Mouse (Mus musculus) kidney, postnatal 0 days (tissue): ENCODE data around the gene Tcstv3. TPM values are rescaled to one million over a fixed set of nuclear protein-coding genes. Genes with fewer than 3 reads are reported as not detected.
A peak's percentile ranks its signal among the peaks of the same experiment; 100 is the strongest.

ENCODE experiments used
- ATAC-seq: fragments of 200-750 bp; cut with Nextera tagmentation; replicated peaks from 2 replicates; pipeline ENCODE4 v1.8.0; 2017; ENCODE audit warnings: low read depth, moderate number of reproducible peaks, moderate TSS enrichment, moderate library complexity; ENCODE audit not compliant: low FRiP score
- DNase-seq: peaks from one replicate; pipeline ENCODE4 v3.0.0-alpha.2; 2016; ENCODE audit warnings: low spot score
- H3K27ac ChIP-seq: fragments of 300-500 bp; sonication (generic); 2 replicates; pipeline ENCODE4 v1.5.1; 2014; ENCODE audit warnings: mild to moderate bottlenecking
- H3K27me3 ChIP-seq: fragments of 300-500 bp; sonication (generic); 2 replicates; pipeline ENCODE4 v1.6.1; 2014; ENCODE audit warnings: low read length, mixed read lengths; ENCODE audit not compliant: insufficient read depth
- H3K36me3 ChIP-seq: fragments of 300-500 bp; sonication (generic); 2 replicates; pipeline ENCODE4 v1.6.1; 2014; ENCODE audit warnings: low read length, mixed read lengths; ENCODE audit not compliant: insufficient read depth
- H3K4me1 ChIP-seq: fragments of 300-500 bp; sonication (generic); replicated peaks from 2 replicates; pipeline ENCODE4 v1.6.1; 2014; ENCODE audit warnings: antibody characterized with exemption, low read length, mixed read lengths; ENCODE audit not compliant: insufficient read depth
- H3K4me2 ChIP-seq: fragments of 300-500 bp; sonication (generic); 2 replicates; pipeline ENCODE4 v1.6.1; 2014; ENCODE audit warnings: mild to moderate bottlenecking, low read length, moderate library complexity, mixed read lengths
- H3K4me3 ChIP-seq: fragments of 300-500 bp; sonication (generic); replicated peaks from 2 replicates; pipeline ENCODE4 v1.5.1; 2014; ENCODE audit warnings: low read depth, low read length
- H3K9ac ChIP-seq: fragments of 300-500 bp; sonication (generic); 2 replicates; pipeline ENCODE4 v1.6.1; 2014; ENCODE audit warnings: low read depth, low read length
- H3K9me3 ChIP-seq: fragments of 300-500 bp; sonication (generic); replicated peaks from 2 replicates; pipeline ENCODE4 v1.6.1; 2016; ENCODE audit warnings: low read length, inconsistent platforms, mixed read lengths
- CTCF ChIP-seq: IDR thresholded peaks from 2 replicates; pipeline ENCODE4 v1.5.1; 2016; ENCODE audit warnings: antibody characterized with exemption, low read depth, mild to moderate bottlenecking, moderate library complexity
- WGBS: fragments of 180-500 bp; shearing (Covaris S2); extraction: QIAGEN DNeasy Blood & Tissue Kit; methylation state at CpG from one replicate; pipeline ENCODE4 v1.1.7; 2014; 5-methylcytosine and 5-hydroxymethylcytosine counted together
- polyA plus RNA-seq: library from polyadenylated mRNA; unstranded; fragments of >200 nt; fragmentation: Nextera tagmentation; extraction: Ambion mirVana; gene quantifications from 2 replicates; pipeline ENCODE4 v1.2.1, GENCODE M21; 2015

Gene Tcstv3
- polyA plus RNA-seq, 1 experiment from 2014 or later, result not detected

- TF ChIP-seq CTCF, result peak; percentile 56
- no peak overlapping the region for H3K9ac ChIP-seq
- DNase-seq (peak; percentile 5), ATAC-seq (no peak)
- no peaks in the 10 kb centered on the region for H3K27me3 ChIP-seq
- no peak overlapping the region for H3K4me2 ChIP-seq
- WGBS, result 44% methylated on average over 14 of the region's 14 CpGs
- no peak overlapping the region for H3K4me3 ChIP-seq
- H3K4me1 ChIP-seq, result no peaks in the 10 kb centered on the region
- H3K36me3 ChIP-seq, result no peaks in the 10 kb centered on the region
- no peak overlapping the region for H3K27ac ChIP-seq
- no peaks in the 10 kb centered on the region for H3K9me3 ChIP-seq
Observed at GRCm38 (mm10) chr13:120313584-120313983, 3.1 kb upstream of the Tcstv3 start.

- H3K36me3 ChIP-seq, result no peaks in the 10 kb centered on the region
- DNase-seq (no peak), ATAC-seq (no peak)
- no peak overlapping the region for H3K4me2 ChIP-seq
- no peak overlapping the region for H3K27ac ChIP-seq
- H3K9ac ChIP-seq, result no peak overlapping the region
- no peaks in the 10 kb centered on the region for H3K27me3 ChIP-seq
- no peaks in the 10 kb centered on the region for H3K4me1 ChIP-seq
- H3K4me3 ChIP-seq, result no peak overlapping the region
- no peaks in the 10 kb centered on the region for H3K9me3 ChIP-seq
- no peak for TF ChIP-seq CTCF
- 76% methylated on average over 3 of the region's 3 CpGs for WGBS
Observed at GRCm38 (mm10) chr13:120320183-120320582, 3.5 kb downstream of the Tcstv3 start.

- no peak overlapping the region for H3K9ac ChIP-seq
- no peak for TF ChIP-seq CTCF
- 0 out of 2 replicates have a peak, but pooled peaks have one; percentile 40 for ATAC-seq
- no peaks in the 10 kb centered on the region for H3K9me3 ChIP-seq
- H3K36me3 ChIP-seq, result no peaks in the 10 kb centered on the region
- H3K27ac ChIP-seq, result no peak overlapping the region
- H3K27me3 ChIP-seq, result no peaks in the 10 kb centered on the region
- peak; percentile 10 for DNase-seq
- H3K4me2 ChIP-seq, result no peak overlapping the region
- no peak overlapping the region for H3K4me3 ChIP-seq
- WGBS, result 86% methylated on average over 1 of the region's 1 CpGs
- H3K4me1 ChIP-seq, result no peaks in the 10 kb centered on the region
Observed at GRCm38 (mm10) chr13:120320721-120321120, 4.0 kb downstream of the Tcstv3 start.

Other genes with a start within 250 kb of the Tcstv3 start
- gene Gm20767, start 176.6 kb upstream of the Tcstv3 start, polyA plus RNA-seq, result not detected in 2 replicates
- not detected in 2 replicates for gene Gm21818, start 144.4 kb upstream of the Tcstv3 start, polyA plus RNA-seq
- gene Gm21762, start 100.9 kb upstream of the Tcstv3 start, polyA plus RNA-seq, result not detected in 2 replicates
- gene Gm21731, start 77.8 kb upstream of the Tcstv3 start, polyA plus RNA-seq, result not detected in 2 replicates
- not detected in 2 replicates for gene AF067061, start 53.8 kb upstream of the Tcstv3 start, polyA plus RNA-seq
- gene BC147527, start 16.5 kb upstream of the Tcstv3 start, polyA plus RNA-seq, result 0.34 and 0.41 TPM in 2 replicates